Mouse (Mus musculus) naive thymus-derived CD4-positive, alpha-beta T cell, adult 2 months (primary cell): ENCODE data around the gene Fam193b.

Experiments
- DNase-seq: peaks from one replicate; pipeline ENCODE4 v3.0.0-alpha.2; 2011; ENCODE audit warnings: low read depth

Fam193b gene

DNA sequence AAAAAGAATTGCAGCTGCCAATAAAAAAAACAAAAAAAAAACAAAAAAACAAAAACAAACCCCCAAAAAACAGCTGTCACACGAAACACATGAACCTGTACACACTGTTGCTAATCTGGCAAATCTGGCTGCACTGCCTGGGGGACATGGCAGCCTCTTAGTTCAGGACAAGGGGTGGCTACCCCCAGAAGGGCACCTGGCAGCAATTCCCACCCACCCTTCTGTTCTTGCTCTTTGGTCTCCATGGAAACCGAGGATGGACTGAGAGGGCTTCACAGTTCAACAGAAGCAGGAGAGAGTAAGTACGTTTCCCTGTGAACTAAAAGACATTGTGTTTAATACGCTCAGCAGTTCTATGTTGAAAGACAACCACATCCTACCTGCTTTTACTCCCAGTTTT is 75.2 kb downstream of the Fam193b start:
- DNase-seq = no peak

DNA sequence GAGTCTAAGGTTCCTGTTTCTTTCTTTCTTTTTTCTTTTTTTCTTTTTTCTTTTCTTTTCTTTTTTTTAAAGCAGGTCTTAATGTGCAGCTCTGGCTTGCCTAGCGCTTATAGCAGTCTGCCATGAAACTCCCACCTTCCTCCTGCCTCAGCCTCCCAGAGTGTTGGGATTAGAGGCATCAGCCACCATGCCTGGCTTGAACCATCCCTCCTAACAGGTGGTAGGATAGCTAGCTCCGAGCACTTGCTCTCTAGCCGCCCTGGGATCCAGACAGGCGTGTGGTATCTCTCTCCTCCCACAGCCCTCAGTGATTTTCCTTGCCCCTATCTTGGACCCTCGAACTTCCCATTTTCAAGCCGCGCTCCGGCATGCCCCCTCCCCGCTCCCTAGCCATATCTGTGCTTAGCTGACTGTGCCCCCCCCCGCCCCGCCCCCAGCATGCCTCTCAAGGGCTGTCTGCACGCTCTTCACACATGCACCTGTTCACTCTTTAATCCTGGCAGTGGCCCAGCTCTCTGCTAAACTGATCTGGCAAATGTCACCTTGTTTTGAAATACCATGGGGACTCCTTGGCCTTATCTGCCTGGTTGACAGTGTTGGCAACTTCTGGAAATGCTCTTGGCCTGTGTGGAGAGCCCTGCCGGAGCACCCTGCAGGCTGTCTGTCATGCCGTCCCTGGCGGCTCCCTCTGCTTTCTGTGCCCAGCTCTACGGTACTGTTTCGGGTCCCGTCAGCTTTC is 75.9 kb downstream of the Fam193b start:
- DNase-seq = no peak

DNA sequence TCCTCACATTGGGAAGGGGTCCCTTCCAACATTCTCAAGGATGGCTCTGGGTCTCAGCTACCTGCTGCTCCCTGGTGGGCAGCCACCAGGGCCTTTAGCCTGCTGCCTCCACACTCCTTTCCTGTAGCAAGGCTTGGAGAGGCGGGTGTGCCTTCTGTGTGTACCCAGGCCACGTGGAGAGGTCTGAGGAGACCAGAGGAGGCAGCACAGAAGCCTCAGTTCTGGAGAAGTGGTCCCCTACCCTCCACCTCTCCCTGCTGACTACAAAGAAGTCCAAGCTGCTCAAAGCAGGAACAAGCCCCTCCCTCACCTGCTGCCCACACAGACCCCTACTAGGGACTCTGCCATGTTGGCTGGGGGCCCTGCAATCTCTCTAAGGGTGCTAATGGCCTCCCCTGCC is 76.7 kb downstream of the Fam193b start:
- DNase-seq = no peak
